8 mouse cellular contexts compared by ENCODE assay signal in the genomic region with DNA sequence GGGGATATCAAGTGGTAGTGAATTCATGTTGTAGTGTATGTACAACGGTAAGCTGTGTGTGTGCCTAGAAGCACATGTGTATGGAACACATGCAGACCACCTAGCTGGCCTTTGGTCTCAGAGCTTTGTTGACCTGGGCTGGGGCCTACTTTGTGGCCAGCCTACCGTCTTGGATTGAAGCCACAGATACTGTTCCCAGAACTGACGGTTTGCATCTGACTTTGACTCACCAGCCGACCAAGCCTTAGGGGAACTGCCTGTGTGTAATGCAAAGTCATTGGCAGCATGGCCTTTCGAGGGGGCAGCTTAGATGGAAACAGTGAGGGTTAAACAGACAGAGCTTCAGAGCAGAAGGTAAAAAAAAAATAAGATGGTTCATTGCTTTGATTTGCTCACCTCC.
A peak's percentile ranks its signal among the peaks of the same experiment; 100 is the strongest.
DNase-seq lines count a peak whose midpoint lies in the region; TF ChIP-seq lines count a peak whose summit lies in the region.

No protein-coding gene starts in this region.

- H3K4me3 ChIP-seq in left cerebral cortex, adult 2 months = no peak overlapping the region
- H3K4me3 ChIP-seq in bone marrow macrophage, adult 2 months (ENCODE audit: insufficient read depth, low read length) = peak overlapping the region; percentile 29
- H3K4me3 ChIP-seq in macrophage (ENCODE audit: inconsistent target) = no peak overlapping the region

- no peak for TF ChIP-seq POLR2A in bone marrow macrophage, adult 2 months (IDR thresholded peaks at IDR 0.05; ENCODE audit: borderline replicate concordance, low read depth, low read length)

- 2% methylated on average over 4 of the region's 5 CpGs for WGBS in macrophage (ENCODE audit: missing documents)

- H3K4me1 ChIP-seq in bone marrow macrophage, adult 2 months (ENCODE audit: control insufficient read depth, insufficient read depth, low read length) = peaks cover 78% of the 10 kb centered on the region

- H3K79me2 ChIP-seq in macrophage (ENCODE audit: inconsistent target) = peaks cover 100% of the 10 kb centered on the region

- no peak for TF ChIP-seq CTCF in left cerebral cortex, adult 2 months (IDR thresholded peaks at IDR 0.05)
- no peak for TF ChIP-seq CTCF in bone marrow macrophage, adult 2 months (IDR thresholded peaks at IDR 0.05; ENCODE audit: low read depth, low read length)

- intact Hi-C loops in left cerebral cortex, adult 2 months (cut with DNase I) = no loop called here
- intact Hi-C loops in left cerebral cortex, postnatal 36 days (cut with DNase I) = loop anchor here (10.0 kb wide), 2 partner anchors 208 to 308 kb away; no protein-coding TSS in a partner anchor

- peaks cover 5% of the 10 kb centered on the region; the same call in 1 of the 2 replicates for H3K36me3 ChIP-seq in macrophage (ENCODE audit: inconsistent target)

- DNase-seq in adrenal gland, adult 18-20 months (ENCODE audit: low spot score in 2 of 2) = peak; percentile 34 to 50
- DNase-seq in adrenal gland, postnatal 10 days = no peak
- no peak for DNase-seq in left cerebral cortex, adult 2 months (ENCODE audit: extremely low spot score in 1 of 2, low spot score in 2 of 2)
- DNase-seq in left cerebral cortex, postnatal 36 days (ENCODE audit: low spot score in 2 of 2) = no peak
- no peak for DNase-seq in right cerebral cortex, postnatal 10 days (ENCODE audit: low spot score in 2 of 2)
- DNase-seq in spleen, postnatal 36 days (ENCODE audit: low spot score in 2 of 2) = no peak

- H3K27ac ChIP-seq in left cerebral cortex, adult 2 months = 0 out of 2 replicates have a peak overlapping the region, but pooled peaks have one; percentile 5
- H3K27ac ChIP-seq in bone marrow macrophage, adult 2 months (ENCODE audit: insufficient read depth, low read depth, low read length) = peak overlapping the region; percentile 99
- H3K27ac ChIP-seq in macrophage = peak overlapping the region; percentile 100

Comparison
In these comparisons a context has a peak if more than half of its experiments do, and no peak if none do; other contexts are left out.
1. DNase-seq: peak in adrenal gland, adult 18-20 months (2 of 2); none in adrenal gland, postnatal 10 days (single experiment), left cerebral cortex, adult 2 months (0 of 2), left cerebral cortex, postnatal 36 days (0 of 2), right cerebral cortex, postnatal 10 days (0 of 2) and spleen, postnatal 36 days (0 of 2).
2. H3K27ac ChIP-seq: peak in every context shown above with its lines; median percentile 100 in macrophage; 99 in bone marrow macrophage, adult 2 months; 5 in left cerebral cortex, adult 2 months.